ENCODE assay signal across 29 mouse cellular contexts in genomic region chr19:30252253-30252652, GRCm38 (mm10). TPM values are rescaled to one million over a fixed set of nuclear protein-coding genes. Genes with fewer than 3 reads are reported as not detected.
"Had no signal": no experiment of that assay in that cellular context is flagged by ENCODE, and none has a peak within 500 bp of the region (broad histone marks: within the 10 kb centered on the region; RNA-seq: fewer than 3 reads in every experiment).

No protein-coding gene starts in this region.

- DNase-seq: kidney, adult 18-20 months; kidney, adult 9 months; kidney, postnatal 14 days; kidney, postnatal 4 days; layer of hippocampus, adult 9-11 months; liver; retina, postnatal 1 day; thymus, adult 2 months; thymus, postnatal 14 days; thymus, postnatal 4 days had no signal

- H3K4me3 ChIP-seq: limb, embryonic 10.5 days; limb, embryonic 13.5 days; liver, embryonic 12.5 days; liver, embryonic 15.5 days; midbrain, embryonic 12.5 days; midbrain, embryonic 15.5 days; neural tube, embryonic 13.5 days had no signal

- H3K36me3 ChIP-seq: limb, embryonic 10.5 days; limb, embryonic 13.5 days; liver, embryonic 12.5 days; liver, embryonic 15.5 days; midbrain, embryonic 12.5 days; midbrain, embryonic 15.5 days; neural tube, embryonic 13.5 days had no signal

- H3K27me3 ChIP-seq: liver, embryonic 12.5 days; liver, embryonic 15.5 days had no signal

- H3K4me2 ChIP-seq: limb, embryonic 13.5 days; liver, embryonic 12.5 days; liver, embryonic 15.5 days; midbrain, embryonic 12.5 days; midbrain, embryonic 15.5 days; neural tube, embryonic 13.5 days had no signal

- H3K4me1 ChIP-seq: liver, embryonic 12.5 days; liver, embryonic 15.5 days; midbrain, embryonic 12.5 days; midbrain, embryonic 15.5 days; neural tube, embryonic 13.5 days had no signal

- H3K9me3 ChIP-seq: limb, embryonic 10.5 days; limb, embryonic 13.5 days; liver, embryonic 12.5 days; liver, embryonic 15.5 days; midbrain, embryonic 12.5 days; midbrain, embryonic 15.5 days; neural tube, embryonic 13.5 days had no signal

- ATAC-seq: inflammation-experienced regulatory T-cells, adult 6 months; intestine, embryonic 16.5 days; liver, embryonic 12.5 days; midbrain, embryonic 15.5 days had no signal

- H3K9ac ChIP-seq: limb, embryonic 13.5 days; liver, embryonic 12.5 days; liver, embryonic 15.5 days; midbrain, embryonic 12.5 days; midbrain, embryonic 15.5 days; neural tube, embryonic 13.5 days had no signal

- H3K27ac ChIP-seq: limb, embryonic 10.5 days; limb, embryonic 13.5 days; liver, embryonic 12.5 days; liver, embryonic 15.5 days; macrophage; midbrain, embryonic 12.5 days; midbrain, embryonic 15.5 days; neural tube, embryonic 13.5 days; stomach, postnatal 0 days had no signal

RNA-seq across cellular contexts. Expression of gene Mbl2, which starts 19.5 kb away (rescaled TPM):
- total RNA-seq: layer of hippocampus, adult 18-20 months; layer of hippocampus, postnatal 25 days; left cerebral cortex, adult 18-20 months; left cerebral cortex, postnatal 25 days; megakaryocyte, adult 5-6 weeks; neutrophil, adult 5-6 weeks had no signal
- polyA plus RNA-seq: inflammation-experienced regulatory T-cells, adult 6 months; kidney, embryonic 16.5 days; limb, embryonic 10.5 days; limb, embryonic 13.5 days; macrophage; midbrain, embryonic 12.5 days; midbrain, embryonic 15.5 days; neural tube, embryonic 13.5 days; stomach, embryonic 14.5 days had no signal
